Mouse (Mus musculus) embryo, embryonic 11 days (tissue): Measurements from ENCODE around the gene Rere.
"Not testable (repeated sequence)": the region's sequence is repeated elsewhere in the genome, so short reads cannot be mapped to it uniquely, and the experiment has no call there.

Experiments used
- DNase-seq: peaks from one replicate; pipeline ENCODE4 v3.0.0-alpha.2; 2015

Rere gene

GRCm38 (mm10) chr4:150523351-150523750, 241.9 kb downstream of the Rere start:
- DNase-seq, result peak; percentile 29

GRCm38 (mm10) chr4:150526269-150526668, 244.8 kb downstream of the Rere start:
- no peak for DNase-seq

GRCm38 (mm10) chr4:150528426-150528825, 247.0 kb downstream of the Rere start:
- DNase-seq, result no peak

GRCm38 (mm10) chr4:150528846-150529245, 247.4 kb downstream of the Rere start:
- DNase-seq, result no peak

GRCm38 (mm10) chr4:150531869-150532268, 250.4 kb downstream of the Rere start:
- DNase-seq, result no peak

- DNase-seq, result no peak
Measured at GRCm38 (mm10) chr4:150536821-150537510, 255.5 kb downstream of the Rere start.

GRCm38 (mm10) chr4:150539846-150540245, 258.4 kb downstream of the Rere start:
- no peak for DNase-seq

- DNase-seq, result peak; percentile 19
Measured at GRCm38 (mm10) chr4:150540392-150541094, 259.1 kb downstream of the Rere start.

- no peak for DNase-seq
Measured at GRCm38 (mm10) chr4:150544231-150544630, 262.8 kb downstream of the Rere start.

- no peak for DNase-seq
Measured at GRCm38 (mm10) chr4:150544652-150545258, 263.3 kb downstream of the Rere start.

- no peak for DNase-seq
Measured at GRCm38 (mm10) chr4:150545775-150546174, 264.3 kb downstream of the Rere start.

- not testable (repeated sequence) for DNase-seq
Measured at GRCm38 (mm10) chr4:150546296-150546695, 264.9 kb downstream of the Rere start.

- no peak for DNase-seq
Measured at GRCm38 (mm10) chr4:150549393-150549792, 267.9 kb downstream of the Rere start.

GRCm38 (mm10) chr4:150549989-150550716, 268.7 kb downstream of the Rere start:
- no peak for DNase-seq

GRCm38 (mm10) chr4:150551390-150551789, 269.9 kb downstream of the Rere start:
- no peak for DNase-seq

GRCm38 (mm10) chr4:150552751-150553600, 271.5 kb downstream of the Rere start:
- no peak for DNase-seq

- DNase-seq, result no peak
Measured at GRCm38 (mm10) chr4:150555783-150556182, 274.3 kb downstream of the Rere start.

GRCm38 (mm10) chr4:150556382-150557221, 275.2 kb downstream of the Rere start:
- DNase-seq, result peak; percentile 88

- not testable (repeated sequence) for DNase-seq
Measured at GRCm38 (mm10) chr4:150557289-150557688, 275.8 kb downstream of the Rere start.

GRCm38 (mm10) chr4:150557976-150558375, 276.5 kb downstream of the Rere start:
- DNase-seq, result no peak

GRCm38 (mm10) chr4:150559514-150559913, 278.1 kb downstream of the Rere start:
- no peak for DNase-seq
